Mouse (Mus musculus) lung, adult 2 months (tissue): ENCODE data around the gene Abracl. TPM values are rescaled to one million over a fixed set of nuclear protein-coding genes. Genes with fewer than 3 reads are reported as not detected.

Experiments
- DNase-seq: peaks from one replicate; pipeline ENCODE4 v3.0.0; 2022
- H3K4me1 ChIP-seq: fragments of 200-500 bp; 2 replicates; pipeline ENCODE4 v1.6.1; 2011; ENCODE audit warnings: low read length; ENCODE audit not compliant: control insufficient read depth, insufficient read depth
- H3K4me3 ChIP-seq: fragments of 200-500 bp; replicated peaks from 2 replicates; pipeline ENCODE3; 2011; ENCODE audit warnings: low read depth, mild to moderate bottlenecking, control low read depth, low read length; ENCODE audit errors: extremely low read depth
- CTCF ChIP-seq: fragments of 200-500 bp; IDR thresholded peaks from 2 replicates; pipeline ENCODE4 v1.5.1; 2011; ENCODE audit warnings: mild to moderate bottlenecking, low read length, control low read depth; ENCODE audit not compliant: insufficient read depth
- POLR2A ChIP-seq: fragments of 200-500 bp; IDR thresholded peaks from 2 replicates; pipeline ENCODE4 v1.6.1; 2011; ENCODE audit warnings: low read depth, mild to moderate bottlenecking, control low read depth, low read length, borderline replicate concordance; ENCODE audit errors: extremely low read depth
- WGBS: fragments of 180-500 bp; shearing (Covaris S2); methylation state at CpG from one replicate; pipeline ENCODE4 v1.1.7; 2018; 5-methylcytosine and 5-hydroxymethylcytosine counted together
- polyA plus RNA-seq: library from polyadenylated mRNA; depleted of rRNA; stranded (reverse); fragments of >200 nt; gene quantifications from 2 replicates; pipeline ENCODE4 v1.2.3, GENCODE M21; 2012; rRNA removed

Gene Abracl
- 5.9 and 8.4 TPM in 2 replicates for polyA plus RNA-seq

DNA sequence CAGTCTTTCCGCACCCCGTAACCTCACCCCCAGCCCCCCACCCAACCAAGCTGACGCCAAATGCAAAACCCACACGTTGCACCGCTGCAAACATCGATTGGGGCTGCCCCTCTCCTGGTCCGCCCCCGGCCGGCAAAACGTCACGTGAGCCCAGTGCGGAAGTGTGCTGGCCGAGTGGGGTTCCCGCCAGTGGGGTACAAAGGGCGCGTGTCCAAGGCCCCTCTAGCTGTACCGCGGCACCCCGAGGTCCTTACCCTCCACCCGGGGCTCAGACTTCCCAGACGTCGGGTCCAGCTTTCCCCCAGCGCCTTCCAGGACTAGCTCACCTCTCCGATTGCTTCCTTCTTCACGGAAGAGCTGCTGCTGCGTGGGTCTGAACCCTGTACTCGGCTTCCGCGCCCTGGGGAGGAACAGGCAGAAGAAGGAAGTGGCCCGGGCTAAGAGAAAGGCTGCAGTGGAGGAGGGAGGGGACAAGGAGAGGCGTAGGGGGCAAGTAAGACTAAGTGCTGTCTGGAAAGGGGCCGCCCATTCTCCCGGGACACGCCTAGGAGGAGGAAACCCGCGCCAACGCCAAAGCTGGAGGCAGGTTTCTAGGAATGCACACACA is at the start of gene Abracl:
Gene Abracl (minus strand): TSS at position 548 of the 607 bp plus-strand sequence.
- TF ChIP-seq POLR2A: peak; percentile 76; the same call in 1 of the 2 replicates
- no peak for TF ChIP-seq CTCF

DNA sequence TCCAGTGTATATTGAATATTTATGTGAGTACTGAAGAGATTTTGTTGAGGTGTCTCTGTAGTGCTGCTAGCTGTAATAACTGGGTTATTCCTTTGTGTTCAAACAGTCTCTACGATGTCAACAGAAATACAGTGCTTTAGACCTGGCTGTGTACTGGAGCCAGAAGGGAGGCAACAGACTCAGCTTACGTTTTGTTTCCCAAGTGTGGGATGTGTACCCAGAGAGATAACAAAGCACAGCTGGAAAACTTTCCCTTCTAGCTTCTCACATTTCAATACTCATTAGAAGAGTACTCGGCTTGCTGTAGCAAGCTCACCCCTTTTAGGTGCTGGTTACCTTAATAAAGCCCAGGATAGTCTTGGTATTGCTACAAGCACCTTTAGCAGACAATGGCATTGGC is 49.8 kb upstream of the Abracl start:
- DNase-seq: no peak
- TF ChIP-seq CTCF (no peak), POLR2A (no peak)
- 52% methylated on average over 3 of the region's 3 CpGs for WGBS
- Histone ChIP-seq H3K4me3 (no peak overlapping the region), H3K4me1 (peaks cover 15% of the 10 kb centered on the region)

More for the DNA sequence above, at the start of gene Abracl:
- Histone ChIP-seq H3K4me3 (peak within 1 kb of the TSS; percentile 79), H3K4me1 (peaks cover 2% of the 10 kb centered on the region; the same call in 1 of the 2 replicates)
- peak; percentile 70 for DNase-seq
- under 1% methylated on average over 37 of the region's 37 CpGs for WGBS

DNA sequence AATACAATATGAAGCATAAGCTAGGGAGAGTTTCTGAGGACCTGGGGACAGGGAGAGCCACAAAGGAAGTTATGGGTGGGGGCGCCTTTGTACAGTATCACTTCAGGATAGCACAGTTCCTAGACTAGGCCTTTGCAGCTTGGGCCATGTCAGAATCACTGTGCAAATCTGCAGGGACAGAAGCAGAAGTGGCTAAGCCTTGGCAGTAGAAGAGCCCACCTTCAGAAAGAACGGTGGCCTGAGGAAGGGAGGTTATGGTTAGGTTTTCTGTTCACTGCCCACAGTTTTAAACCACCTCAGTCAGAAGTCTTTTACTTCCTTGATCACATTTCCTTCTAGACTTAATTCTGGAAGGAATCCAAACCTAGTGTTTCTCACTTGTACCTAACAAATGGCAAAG is 47.5 kb upstream of the Abracl start:
- TF ChIP-seq CTCF (no peak), POLR2A (no peak)
- Histone ChIP-seq H3K4me1 (peaks cover 13% of the 10 kb centered on the region), H3K4me3 (no peak overlapping the region)
- no peak for DNase-seq
- 49% methylated on average over 2 of the region's 2 CpGs for WGBS

DNA sequence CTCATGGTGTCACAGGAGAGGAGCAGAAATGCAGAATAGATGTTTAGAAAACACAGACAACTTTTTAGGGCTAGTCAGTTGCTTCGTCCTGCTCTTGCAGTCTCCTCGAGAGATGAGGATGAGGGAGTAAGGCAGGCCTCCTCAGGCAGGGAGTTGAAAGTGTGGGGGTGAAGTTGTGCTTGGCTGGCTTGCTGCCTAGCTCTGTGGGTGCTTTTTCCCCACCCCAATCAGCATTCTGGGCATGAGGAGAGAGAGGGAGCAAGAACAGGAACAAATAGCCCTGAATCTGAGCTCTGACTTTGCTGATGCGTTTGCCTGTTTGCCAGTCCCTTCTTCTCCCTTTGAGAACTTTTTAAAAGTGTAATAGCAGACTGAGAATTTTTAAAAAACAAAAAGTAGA is 47.1 kb upstream of the Abracl start:
- WGBS: 21% methylated on average over 3 of the region's 3 CpGs
- Histone ChIP-seq H3K4me3 (no peak overlapping the region), H3K4me1 (peaks cover 13% of the 10 kb centered on the region)
- TF ChIP-seq POLR2A (no peak), CTCF (no peak)
- DNase-seq: no peak

DNA sequence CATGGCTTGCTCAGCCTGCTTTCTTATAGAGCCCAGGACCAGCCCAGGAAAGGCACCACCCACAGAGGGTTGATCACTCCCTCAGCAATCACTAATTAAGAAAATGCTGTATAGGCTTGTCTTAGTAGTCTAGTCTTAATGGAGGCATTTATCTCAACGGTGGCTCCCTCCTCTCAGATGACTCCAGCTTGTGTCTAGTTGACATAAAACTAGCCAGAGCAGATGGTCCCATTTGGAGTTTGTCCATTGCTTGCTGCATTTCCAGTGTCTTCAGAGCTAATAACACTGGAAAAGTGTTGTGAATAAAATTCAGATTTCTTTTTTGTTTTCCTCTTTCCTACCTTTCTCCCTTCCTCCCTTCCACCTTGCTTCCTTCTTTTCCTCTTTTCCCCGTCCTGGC is 46.5 kb upstream of the Abracl start:
- no peak for DNase-seq
- no peak overlapping the region for H3K4me3 ChIP-seq
- TF ChIP-seq POLR2A (no peak), CTCF (no peak)
- peaks cover 13% of the 10 kb centered on the region for H3K4me1 ChIP-seq
- 85% methylated on average over 2 of the region's 2 CpGs for WGBS

DNA sequence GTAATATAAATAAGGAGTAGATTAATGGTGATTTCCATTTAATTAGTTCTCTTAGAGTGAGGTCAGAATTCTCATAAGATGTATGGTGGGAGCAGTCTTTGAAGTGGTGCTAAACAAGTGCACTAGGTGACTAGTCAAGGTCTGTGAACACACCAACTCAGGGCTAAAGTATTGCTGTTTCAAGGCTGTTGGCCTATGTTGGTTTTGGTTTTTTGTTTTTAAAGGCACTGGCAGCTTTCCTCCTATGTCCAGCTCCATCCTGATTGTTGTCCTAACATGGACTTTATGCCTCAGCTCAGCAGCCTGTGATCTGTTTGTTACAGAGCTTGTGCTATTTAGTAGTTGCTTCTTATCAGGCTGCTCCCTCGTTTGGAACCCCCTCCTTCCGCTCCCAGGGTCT is 45.8 kb upstream of the Abracl start:
- Histone ChIP-seq H3K4me3 (no peak overlapping the region), H3K4me1 (peaks cover 13% of the 10 kb centered on the region)
- no peak for DNase-seq
- WGBS: 86% methylated on average over 2 of the region's 2 CpGs
- TF ChIP-seq POLR2A: no peak
- TF ChIP-seq CTCF: no peak

DNA sequence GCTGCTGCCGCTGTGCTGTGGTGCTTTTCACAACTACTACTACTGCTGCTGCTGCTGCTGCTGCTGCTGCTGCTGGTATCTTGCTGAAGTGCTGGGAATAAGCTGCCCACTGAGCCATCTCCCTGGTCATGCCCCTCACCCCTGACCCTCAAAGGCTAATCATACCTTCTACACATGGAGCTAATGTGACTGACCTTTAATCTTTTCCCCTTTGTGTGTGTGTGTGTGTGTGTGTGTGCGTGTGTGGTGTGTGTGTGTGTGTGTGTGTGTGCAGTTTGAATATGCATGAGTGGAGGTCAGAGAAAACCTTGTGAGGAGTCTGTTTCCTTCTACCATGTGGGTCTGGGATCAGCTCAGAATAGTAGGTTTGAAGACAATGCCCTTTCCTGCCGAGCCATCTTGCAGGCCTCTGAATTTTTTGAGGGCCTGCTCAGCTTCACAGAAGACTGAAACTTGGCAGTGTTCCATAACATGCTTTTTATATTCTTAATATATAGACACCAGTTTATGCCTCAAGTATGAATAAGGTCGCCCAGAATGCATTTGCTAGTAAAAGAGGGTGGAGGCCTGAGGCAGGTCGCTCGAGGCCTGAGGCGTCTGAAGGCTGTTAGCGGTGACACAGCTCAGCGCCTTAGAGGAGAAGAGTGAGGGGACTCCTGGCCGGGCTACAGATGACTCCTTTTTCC is 44.8 kb upstream of the Abracl start:
- TF ChIP-seq POLR2A (no peak), CTCF (no peak)
- Histone ChIP-seq H3K4me1 (peaks cover 13% of the 10 kb centered on the region), H3K4me3 (no peak overlapping the region)
- no peak for DNase-seq
- WGBS: 69% methylated on average over 10 of the region's 10 CpGs

DNA sequence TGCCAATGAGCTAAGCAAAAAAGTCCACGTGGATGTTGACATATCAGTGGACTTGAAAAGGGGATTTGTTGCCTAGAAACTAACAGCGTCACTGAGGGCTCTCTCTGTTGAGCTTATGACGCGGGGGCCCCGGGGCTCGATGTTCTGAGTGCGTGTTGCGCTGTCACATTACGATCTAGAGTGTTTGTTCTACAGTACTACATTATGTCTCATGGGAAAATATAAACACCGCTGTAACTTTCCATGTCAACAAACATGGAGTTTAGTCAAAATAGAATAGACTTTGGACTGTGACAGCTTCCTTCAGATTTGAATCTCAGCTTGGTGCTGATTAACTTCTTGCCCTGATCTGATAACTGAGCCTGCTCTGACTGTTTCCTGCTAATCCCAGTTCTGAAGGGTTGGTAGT is 42.9 kb upstream of the Abracl start:
- no peak for DNase-seq
- TF ChIP-seq POLR2A: no peak
- TF ChIP-seq CTCF: no peak
- peaks cover 11% of the 10 kb centered on the region for H3K4me1 ChIP-seq
- 56% methylated on average over 10 of the region's 10 CpGs for WGBS
- no peak overlapping the region for H3K4me3 ChIP-seq

DNA sequence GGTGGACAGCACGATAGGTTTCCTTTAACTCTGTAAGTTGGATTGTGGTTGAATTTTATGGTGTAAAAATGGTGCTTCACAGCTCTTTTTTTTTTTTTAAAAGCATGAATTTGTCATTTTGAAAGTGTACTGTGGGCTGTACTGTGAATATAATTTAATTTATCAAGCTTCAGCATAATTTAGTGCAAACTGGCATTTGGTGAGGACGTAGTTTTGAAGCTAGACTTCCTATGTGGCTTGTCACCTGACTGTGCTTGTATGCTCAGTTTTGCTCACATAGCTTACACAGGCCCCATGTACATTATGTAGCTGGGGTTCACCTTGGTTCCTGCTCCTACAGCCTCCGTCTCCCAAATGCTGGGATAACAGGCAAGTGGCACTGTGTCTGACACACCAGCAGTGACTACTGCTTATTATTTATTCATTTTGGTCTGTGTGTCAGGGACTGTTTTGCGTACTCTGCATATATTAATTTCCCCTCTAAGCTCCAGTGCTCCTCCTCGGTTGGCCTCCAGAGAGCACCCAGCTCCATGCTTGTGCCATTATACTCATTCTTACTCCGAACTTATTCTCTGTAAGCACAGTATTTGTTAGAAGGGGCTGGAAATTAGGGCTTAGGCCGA is 41.6 kb upstream of the Abracl start:
- no peak overlapping the region for H3K4me3 ChIP-seq
- DNase-seq: no peak
- 92% methylated on average over 7 of the region's 7 CpGs for WGBS
- peaks cover 2% of the 10 kb centered on the region for H3K4me1 ChIP-seq
- TF ChIP-seq CTCF (no peak), POLR2A (no peak)
